Mouse (Mus musculus) liver, embryonic 14.5 days (tissue): Measurements from ENCODE around the gene Pip4k2c.

Experiments used
- CTCF ChIP-seq: IDR thresholded peaks from 2 replicates; pipeline ENCODE4 v1.5.1; 2016; ENCODE audit warnings: antibody characterized with exemption, low read depth, control low read depth
- EP300 ChIP-seq: IDR thresholded peaks from 2 replicates; pipeline ENCODE4 v1.6.1; 2016; ENCODE audit warnings: antibody characterized with exemption, low read depth

DNA sequence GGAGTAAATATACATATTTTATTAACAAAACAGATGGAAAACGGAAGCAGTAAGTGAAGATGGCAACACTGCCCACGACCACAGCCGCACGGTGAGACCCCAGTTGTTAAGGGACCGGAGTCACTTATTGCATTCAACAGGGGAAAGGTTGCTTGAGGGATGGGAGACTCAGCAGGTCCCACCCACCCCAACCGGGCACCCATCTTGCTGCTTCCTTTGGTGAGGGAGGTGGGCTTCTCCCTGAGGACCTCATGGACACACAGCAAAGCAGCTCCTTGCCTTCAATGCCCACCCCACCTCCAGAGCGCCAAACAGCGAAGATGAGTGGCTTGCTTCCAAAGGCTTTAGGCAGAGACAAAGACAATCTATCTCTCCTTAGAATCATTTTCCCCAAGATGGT, 14.3 kb downstream of the Pip4k2c start:
- TF ChIP-seq CTCF: no peak
- TF ChIP-seq EP300: no peak
